Mouse (Mus musculus): ENCODE measurements around the gene Rnf26. TPM values are rescaled to one million over a fixed set of nuclear protein-coding genes. Genes with fewer than 3 reads are reported as not detected.

The Rnf26 gene
- total RNA-seq, 1 experiment from 2014 or later: 27.5 TPM

DNA sequence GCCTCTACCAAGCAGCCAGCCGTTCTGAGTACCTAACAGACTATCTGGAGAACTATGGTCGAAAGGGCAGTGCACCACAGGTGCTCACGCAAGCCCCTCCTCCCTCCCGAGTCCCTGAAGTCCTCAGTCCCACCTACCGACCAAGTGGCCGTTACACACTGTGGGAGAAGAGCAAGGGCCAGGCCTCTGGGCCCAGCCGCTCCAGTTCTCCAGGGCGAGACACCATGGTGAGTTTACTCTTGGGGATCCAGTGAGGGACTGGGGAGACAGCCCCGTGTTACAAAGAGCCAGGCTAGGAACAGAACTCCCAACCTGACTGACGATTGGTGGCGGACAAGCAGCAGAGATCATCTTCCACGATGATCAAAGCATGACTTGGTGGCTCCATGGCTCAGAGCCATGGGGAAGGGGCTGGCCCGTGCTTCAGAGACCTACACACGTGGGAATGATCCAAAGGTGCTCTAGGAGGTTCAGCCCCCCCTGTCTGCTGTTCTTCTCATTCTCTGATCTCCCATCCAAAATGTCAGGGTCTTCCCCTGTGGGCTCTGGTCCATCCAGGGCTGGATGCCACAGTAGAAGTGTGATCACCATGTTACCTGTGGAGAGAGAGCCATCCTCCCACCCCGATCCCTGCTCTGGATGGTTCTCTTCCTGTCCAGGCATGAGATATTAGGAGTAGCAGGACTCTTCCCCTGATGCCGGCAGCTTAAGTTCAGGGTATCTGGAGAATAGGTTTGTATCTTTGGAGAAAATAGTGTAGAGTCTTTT is 37.1 kb downstream of the Rnf26 start:
- no peak for DNase-seq

DNA sequence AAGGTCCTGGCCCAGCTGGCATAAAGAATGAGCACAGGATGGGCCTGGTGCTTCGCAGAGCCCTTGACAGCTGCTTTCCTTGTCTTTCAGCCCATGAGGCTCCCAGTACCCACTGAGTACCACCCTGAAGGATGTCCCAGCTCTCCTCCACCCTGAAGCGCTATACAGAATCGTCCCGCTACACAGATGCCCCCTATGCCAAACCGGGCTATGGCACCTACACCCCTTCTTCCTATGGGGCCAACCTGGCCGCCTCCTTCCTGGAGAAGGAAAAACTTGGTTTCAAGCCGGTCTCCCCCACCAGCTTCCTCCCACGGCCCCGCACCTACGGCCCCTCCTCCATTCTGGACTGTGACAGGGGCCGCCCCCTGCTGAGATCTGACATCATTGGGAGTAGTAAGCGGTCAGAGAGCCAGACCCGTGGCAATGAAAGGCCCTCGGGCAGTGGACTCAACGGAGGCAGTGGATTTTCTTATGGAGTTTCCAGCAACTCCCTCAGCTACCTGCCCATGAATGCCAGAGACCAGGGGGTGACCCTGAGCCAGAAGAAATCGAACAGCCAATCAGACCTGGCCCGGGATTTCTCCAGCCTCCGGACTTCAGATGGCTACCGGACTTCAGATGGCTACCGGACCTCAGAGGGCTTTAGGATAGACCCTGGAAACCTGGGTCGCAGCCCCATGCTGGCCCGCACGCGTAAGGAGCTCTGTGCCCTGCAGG is 37.9 kb downstream of the Rnf26 start:
- no peak for DNase-seq

DNA sequence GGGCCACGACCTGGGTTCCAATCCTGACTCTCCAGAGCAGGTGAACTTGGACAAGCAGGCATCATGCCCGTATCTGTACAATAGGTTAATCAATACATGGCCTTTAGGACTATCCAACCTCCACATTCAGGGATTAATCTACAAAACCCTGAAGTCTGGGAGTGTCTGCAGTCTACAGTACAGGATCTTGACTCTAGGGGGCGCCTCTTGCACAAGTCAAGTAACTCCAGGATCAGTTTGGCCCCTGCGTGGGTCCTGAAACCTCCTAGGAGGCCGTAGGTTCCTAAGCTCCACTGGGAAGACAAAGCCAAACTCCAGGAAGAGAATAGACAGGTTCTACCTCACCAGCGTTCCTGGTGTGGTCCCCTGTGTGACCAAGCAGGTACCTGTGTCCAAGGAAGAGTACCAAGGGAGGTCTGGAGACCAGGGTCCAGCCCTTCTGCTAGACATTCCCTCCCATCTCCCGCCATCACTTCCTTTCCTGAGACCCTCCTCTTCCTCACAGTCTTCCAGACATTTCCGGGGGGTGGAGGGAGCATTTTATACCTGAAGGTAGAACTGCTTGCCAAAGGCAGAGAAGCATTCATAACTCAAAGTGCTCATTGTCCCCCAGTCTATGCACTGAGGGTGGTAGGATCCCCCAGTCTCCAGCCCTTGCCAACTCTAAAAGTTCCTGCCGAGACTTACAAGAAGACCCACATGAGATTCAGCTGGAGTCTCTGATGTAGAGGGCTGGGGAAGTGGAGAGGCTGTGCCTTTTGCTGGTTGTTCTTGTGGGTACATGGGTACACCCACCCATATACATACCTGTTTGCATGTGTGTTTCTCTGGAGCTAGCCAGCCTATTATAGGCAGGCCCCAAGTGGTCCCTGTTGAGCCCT is 38.7 kb downstream of the Rnf26 start:
- peak; percentile 65 for DNase-seq

DNA sequence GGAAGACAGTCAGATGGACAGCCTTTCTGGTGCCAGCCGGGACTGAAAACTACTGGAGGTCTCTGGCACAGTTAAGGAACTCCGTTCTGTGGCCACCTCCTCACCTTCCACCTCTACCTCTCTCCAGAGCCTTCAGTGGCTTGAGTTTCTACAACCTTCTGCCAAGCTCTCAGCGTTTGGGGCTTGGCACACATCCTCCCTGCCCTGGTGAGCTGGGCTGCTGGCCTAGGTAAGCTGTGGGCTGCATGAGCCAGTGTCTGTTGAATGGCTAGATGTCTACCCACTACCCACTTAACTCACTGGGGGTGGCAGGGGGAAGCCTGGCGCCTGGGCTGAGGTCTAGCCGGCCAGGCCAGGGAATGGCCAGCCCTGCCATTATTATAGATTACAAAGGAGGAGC is 40.2 kb downstream of the Rnf26 start:
- DNase-seq: no peak

DNA sequence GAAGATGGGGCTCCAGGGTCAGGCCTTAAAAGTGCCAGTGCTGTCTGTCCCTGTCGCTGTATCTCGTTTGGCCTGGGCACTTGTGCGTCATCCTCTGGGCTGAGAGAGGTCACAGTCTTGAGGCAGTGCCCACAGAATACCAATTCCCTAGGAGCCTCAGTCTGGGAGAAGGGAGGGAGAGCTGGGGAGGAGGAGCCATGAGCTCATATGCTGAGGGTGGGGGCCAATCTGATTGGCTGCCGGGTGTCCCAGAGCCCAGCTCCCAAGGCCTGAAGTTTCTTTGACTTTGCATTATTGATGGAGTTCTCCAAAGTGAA is 40.8 kb downstream of the Rnf26 start:
- peak; percentile 86 for DNase-seq

DNA sequence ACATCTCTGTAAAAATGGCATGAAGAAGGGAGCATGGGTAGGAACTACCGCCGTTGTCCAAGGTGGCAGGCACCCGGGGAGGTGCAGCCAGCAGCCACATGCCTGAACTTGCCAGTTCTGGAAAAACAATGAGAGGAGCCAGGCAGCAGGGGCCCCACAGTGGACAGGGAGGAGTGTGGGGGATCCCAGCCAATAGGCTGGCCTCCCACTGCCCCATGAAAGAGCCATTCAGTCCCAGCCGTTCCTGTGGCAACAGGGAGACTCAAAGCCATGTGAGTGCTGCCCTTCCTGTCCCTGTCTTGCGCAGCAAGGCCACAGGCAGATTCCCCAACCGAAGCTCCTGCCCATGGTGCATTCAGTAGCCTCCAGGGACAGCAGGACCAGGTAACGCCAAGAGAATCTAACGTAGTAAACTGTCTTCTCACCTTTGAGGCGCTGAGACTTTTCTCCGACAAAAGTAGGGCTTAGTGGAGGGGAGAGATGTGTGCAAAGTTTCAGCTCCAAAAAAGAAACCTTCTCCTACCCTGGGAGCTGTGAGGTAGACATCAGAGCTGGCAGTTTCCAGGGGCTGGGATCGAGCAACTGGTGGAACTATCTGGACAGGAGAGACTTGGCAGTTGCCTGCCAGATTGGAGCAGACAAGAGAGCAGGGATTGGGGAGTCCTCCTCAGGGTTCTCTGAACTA is 41.3 kb downstream of the Rnf26 start:
- peak; percentile 74 for DNase-seq

DNA sequence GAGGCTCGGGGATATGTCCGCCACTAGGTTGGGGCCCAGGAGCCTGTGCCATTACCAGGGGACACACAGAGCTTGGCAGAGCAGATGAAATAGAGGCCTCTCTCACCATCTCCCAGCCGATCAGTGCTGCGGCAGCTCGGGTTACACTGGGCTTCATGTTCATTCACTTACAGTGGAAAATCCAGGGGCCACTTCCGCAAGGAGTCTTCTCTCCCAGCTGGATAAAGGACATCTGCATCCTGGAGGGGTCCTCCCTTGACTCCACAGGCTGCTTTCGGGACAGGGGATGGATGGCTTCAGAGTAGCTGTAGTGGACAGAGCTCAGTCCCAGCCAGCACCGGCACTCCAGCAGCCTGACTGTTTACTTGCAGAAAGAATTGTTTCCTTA is 42.5 kb downstream of the Rnf26 start:
- DNase-seq: no peak

DNA sequence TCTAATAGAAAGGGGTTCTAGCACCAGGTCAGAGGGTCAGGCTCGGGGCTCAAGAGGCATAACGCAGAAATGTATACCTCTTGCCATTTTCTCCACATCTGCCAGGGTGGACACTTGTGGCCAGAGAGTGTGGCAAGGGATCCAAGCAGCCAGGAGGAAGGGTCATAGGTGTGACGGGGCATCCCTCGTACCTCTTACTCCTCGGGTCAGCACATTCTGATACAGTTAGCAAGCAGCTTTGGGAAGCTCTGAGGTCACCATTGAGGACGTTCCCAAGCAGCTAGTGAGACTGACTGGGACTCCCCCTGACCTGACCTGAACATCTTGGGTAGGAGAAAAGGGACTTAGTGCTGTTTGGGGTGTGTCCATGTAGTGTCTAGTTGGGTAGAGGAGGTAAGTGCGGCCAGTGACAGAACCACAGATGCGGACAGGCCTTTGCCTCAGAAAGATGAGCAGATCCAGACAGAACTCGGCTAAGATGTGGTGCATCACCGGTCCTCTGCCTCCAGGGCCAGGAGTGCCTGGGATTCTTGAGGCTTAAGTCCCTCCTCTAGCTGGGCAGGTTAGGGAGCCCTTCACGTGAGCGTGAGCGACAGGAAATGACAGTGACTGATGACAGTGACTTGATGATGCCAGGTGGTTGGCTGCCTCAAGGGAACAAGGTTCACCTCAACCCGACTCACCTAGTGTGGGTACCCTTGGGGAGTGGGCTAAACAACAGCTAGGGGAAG is 43.0 kb downstream of the Rnf26 start:
- DNase-seq: no peak

DNA sequence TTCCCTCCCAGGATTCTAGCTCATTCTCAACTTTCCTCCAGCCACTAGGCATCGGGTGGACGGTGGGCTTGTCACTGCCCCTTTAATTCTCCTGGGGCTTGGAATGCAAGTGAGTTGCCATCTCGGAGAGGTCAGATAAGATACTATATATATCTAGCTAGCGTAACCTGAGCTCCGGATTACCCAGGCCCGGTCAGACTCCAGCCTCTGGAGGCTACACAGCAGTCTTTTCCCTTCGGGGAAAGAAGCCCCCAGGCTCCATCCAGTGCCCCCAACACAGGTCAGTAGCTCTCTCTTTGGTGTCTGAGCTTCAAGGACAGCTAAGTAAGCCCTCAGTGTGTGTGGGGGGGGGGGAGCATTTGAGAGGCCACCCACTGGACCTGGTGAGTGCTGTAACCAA is 44.1 kb downstream of the Rnf26 start:
- no peak for DNase-seq

DNA sequence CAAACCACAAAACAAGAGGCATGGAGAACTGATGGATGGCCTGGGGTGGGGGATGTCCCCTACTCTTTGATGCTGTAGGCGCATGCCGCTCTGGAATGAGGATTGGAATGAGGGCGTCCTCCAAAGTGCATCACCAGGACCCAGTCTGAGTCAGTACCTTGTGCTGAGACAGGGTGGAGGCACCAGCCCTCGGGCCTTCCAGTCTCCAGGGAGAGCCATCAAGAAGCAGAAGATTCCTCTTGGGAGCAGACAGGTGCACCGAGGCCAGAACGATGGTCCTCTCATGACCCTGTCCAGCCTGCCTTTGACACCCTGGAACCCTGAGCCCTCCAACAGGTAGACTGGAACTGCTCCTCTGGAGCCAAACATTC is 45.4 kb downstream of the Rnf26 start:
- no peak for DNase-seq

DNA sequence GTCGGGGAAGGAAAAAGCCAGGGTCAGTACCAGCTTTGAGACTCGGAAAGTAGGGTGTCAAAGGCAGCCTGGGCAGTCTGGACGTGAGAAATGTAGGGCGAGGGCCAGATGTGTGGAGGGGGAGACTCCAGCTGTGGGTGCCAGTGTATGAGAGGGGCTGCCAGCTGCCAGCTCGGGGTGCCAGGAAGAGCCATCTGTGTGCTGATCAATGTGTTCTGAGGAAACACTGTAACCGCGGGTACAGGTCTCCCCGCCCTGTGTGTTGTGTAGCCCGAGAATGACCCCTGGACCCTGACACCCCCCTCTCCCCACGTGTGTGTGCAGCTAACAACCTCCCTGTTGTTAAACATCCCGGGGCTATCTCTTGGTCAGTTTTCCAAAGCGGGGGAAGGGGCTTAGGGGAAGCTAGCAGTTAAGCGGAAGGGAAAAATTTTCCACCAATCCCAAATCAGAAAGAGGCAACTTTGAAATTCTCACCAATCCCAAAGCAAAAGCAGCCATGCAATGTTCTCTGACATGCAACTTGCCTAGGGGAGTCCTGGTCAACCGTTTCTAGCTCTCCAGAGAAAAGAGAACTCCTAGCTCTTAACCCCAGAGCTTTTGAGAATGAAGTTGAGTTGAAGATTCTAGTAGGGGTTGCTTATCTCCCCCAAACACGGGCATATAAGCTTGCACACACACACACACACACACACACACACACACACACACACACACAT is 45.9 kb downstream of the Rnf26 start:
- DNase-seq: no peak

DNA sequence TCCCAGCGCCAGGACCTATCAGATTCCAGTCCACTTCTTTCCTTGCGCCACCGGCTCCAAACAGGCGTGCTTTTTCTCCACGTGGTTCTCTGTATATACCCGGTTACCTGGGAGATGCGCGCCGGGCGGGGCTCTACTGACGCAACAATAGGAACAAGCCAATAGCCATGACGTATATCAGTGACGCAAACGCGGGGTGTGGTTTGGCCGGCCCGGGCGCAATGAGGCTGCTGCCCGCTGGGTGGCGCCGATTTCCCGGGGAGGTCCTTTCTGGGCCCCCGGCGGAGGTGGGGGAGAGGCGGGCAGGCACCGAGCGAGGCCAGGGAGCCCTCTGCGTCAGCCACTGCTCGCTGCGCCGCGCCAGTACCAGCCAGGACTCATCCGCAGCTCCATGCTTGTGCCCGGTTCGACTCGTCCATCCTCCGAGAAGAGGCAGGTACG is 46.5 kb downstream of the Rnf26 start, which contains the start of gene Usp2:
Gene Usp2 (plus strand): TSS at position 237 of the 441 bp plus-strand sequence.
- peak; percentile 100 for DNase-seq

DNA sequence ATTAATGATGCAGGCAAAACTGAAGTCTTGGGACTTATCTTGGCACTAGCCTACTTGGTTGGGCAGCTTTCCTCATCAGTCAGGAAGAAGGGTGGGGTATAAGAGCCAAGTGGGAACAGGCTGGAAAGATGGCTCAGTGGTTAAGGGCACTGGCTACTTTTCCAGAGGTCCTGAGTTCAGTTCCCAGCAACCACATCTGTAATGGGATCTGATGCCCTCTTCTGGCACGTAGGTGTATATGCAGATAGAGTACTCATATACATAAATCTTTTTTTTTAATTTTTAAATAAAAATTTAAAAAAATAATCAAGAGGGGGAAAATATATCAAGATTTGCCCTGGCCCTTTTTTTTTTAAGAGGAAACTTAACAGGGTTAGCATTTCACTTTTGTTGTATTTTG is 48.1 kb downstream of the Rnf26 start:
- no peak for DNase-seq

DNA sequence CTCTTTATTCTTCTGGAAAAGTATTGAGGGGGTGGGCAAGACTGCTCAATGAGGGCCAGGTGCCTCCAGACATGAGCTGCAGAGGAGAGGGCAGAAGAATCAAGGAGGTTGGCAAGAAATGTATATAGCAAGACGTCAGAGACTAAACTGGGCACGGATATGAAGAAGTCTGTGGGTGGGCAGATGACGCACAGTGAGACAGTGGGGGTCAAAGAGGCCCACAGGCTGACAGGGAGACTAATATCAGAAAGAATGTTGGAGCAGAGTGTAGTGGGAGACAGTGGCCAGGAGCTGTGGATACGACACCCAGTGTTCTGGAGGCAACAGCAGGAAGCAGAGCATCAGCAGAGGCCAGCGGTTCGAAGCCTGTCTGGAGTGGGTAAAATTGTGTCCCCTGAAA is 54.7 kb downstream of the Rnf26 start:
- DNase-seq: no peak

DNA sequence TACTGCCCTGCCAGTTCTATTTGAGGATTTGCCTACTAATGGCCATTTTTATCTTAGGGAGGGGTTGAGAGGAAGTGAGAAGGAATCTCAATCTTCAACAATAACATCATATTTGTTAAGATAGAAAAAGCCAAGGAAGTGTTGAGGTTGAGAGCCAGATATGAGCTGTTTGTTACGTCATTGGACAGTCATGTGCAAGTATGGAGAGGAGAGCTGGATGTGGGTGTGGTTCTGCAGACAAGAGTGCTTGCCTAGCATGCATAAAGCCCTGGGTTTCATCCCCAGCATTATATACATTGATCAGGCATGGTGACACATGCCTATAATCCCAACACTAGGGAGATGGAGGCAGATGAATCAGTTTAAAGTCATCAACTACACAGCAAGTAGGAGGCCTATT is 59.4 kb downstream of the Rnf26 start:
- no peak for DNase-seq

DNA sequence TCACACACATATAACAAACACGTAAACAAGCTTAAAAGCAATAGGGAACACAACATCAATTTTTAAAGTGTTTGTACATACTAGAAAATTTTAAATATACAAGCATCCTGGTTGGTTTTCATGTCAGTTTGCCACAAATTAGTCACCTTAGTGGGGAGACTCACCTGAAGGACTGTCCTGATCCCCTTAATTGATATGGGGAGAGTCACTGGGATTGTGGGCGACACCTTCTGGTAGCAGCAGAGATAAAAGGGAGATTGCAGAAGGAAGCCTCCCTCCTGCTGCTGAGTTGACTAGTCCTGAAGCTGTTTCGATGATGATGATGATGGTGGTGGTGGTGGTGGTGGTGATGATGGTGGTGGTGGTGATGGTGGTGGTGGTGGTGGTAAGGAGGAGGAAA is 60.5 kb downstream of the Rnf26 start:
- no peak for DNase-seq

DNA sequence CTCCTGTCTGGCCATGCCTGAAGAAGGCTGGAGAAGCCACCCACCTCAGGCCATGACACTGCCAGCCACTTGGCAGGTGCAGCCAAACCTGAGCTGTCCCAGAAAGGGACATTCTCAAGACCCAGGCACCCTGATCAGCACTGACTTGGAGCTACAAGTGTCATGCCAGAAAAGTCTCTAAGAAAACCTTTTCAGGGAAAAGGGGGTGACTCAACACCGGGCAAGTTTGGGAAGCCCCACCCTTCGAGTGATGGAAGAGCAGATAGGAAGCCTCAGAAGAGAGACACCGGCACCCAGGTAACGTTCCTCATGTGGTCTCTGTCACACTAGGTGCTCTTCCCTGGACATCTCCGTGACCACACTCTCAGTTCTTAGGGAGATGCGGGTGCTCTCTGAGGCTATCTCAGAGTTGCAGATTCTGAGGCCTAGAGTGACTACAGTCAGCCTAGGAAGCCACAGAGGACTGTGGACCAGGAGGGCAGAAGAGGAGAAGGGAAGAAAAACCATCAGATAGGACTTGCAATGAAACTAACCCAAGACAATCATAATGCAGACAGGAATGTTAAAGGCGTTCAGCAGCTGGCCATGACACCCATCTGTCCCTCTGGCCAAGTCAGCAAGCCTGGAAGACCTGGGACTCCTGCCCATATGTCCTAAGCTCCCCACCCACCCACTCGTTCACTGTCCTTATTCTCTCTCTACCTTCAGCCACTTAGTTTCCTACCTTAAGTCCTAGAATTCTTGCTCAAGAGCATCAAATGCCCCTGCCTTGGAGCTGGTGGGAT is 63.7 kb downstream of the Rnf26 start:
- DNase-seq: no peak

DNA sequence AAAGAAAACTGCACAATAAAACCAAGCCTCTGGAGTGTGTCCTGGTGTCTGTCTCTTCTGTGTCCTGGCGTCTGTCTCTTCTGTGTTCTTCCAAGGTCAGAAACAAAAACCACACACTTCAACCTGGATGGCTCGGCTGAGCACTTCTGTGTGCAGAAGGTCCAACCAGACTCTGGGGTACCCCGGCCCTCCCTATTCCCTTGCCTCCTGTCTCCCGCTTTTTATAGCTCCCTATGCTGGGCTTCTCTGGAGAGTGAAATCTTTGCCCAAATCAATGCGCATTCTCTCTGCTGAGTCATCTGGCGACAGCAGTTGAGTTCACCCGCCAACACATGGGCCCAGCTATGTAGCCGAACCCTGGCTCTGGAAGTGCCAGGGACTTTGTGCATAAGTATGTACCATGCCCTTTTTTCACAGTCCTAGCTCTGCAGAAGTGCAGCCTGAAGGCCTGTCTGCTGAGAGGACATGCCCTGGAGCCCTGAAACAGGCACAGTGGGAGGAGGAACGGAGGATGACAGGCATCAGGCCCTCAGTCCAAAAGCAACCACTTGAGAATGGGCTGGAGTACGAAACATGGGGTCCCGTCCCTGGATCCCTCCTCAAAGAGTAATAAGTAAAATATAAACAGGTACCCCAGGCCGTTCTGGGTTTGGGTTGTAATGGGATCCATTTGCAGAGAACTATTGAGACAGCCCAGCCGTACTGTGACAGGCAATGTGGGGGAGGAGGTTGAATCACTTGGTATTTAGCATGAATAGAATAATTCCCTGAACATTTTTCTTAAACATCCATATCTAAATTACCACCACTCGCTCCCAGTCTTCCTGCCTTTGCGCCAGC is 64.6 kb downstream of the Rnf26 start:
- no peak for DNase-seq
